Mouse (Mus musculus) mature B cell (primary cell): Measurements from ENCODE around the gene S100a13.

Experiments used
- in situ Hi-C: fragments of 300-500 bp; cut with MboI; formaldehyde crosslinking; loops from 2 replicates; pipeline ENCODE4 v1.14.3; 2019

S100a13 gene

GRCm38 (mm10) chr3:90552231-90552630 is 38.0 kb downstream of the S100a13 start:
- in situ Hi-C loops = no loop called here

DNA sequence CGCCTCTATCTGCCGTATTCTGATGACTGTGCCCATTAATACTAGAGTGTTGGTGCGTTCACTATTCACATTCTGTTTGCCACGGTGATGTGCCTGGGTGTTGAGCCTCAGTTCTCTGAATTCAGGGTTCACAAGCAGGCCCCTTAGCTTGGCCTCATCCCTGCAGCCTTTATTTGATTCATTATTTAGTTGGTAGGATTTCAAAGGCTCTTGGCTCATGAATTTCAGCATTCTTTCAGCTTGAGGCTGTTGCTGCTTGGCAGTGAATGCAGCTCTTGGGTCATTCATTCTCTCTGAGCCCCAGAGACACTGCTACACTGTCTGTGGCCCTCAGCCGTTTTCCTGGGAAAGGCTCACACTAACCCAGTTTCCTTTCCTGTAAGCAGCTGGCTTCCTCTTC is 41.7 kb downstream of the S100a13 start:
- in situ Hi-C loops = no loop called here

GRCm38 (mm10) chr3:90560008-90560628 is 45.9 kb downstream of the S100a13 start, which contains the start of gene S100a3:
S100a3 (plus strand) TSS chr3:90560578.
- in situ Hi-C loops = no loop called here
